10 mouse cellular contexts compared by ENCODE assay signal in genomic region chr16:42440822-42441221, GRCm38 (mm10).
DNase-seq lines count a peak whose midpoint lies in the region; ATAC-seq lines count a peak whose summit lies in the region.
"Had no signal": no experiment of that assay in that cellular context is flagged by ENCODE, and none has a peak within 500 bp of the region (broad histone marks: within the 10 kb centered on the region; RNA-seq: fewer than 3 reads in every experiment).

No protein-coding gene starts in this region.

- peak; percentile 5 for DNase-seq in kidney, adult 18-20 months
- DNase-seq in kidney, adult 9 months = no peak
- DNase-seq in adrenal gland, postnatal 36 days = peak; percentile 19 to 20
- peak; percentile 4 to 13 for DNase-seq in heart, adult 9 months (ENCODE audit: low spot score in 2 of 2)
- DNase-seq in lung, postnatal 36 days = peak; percentile 12
- DNase-seq in layer of hippocampus, adult 9-11 months = no peak
- DNase-seq in layer of hippocampus, adult 8-10 months (ENCODE audit: low spot score in 2 of 2) = no peak
- DNase-seq: cerebellum, adult 8-10 months; forebrain, postnatal 0 days had no signal

- ATAC-seq in granulocyte monocyte progenitor cell, adult 5-6 weeks (replicated peaks; ENCODE audit: poor library complexity, severe bottlenecking) = no peak
- ATAC-seq: forebrain, postnatal 0 days had no signal

Comparison
In these comparisons a context has a peak if more than half of its experiments do, and no peak if none do; other contexts are left out.
1. DNase-seq: peak in kidney, adult 18-20 months (single experiment), adrenal gland, postnatal 36 days (2 of 2), heart, adult 9 months (2 of 2) and lung, postnatal 36 days (single experiment); none in kidney, adult 9 months (single experiment), layer of hippocampus, adult 9-11 months (single experiment) and layer of hippocampus, adult 8-10 months (0 of 2).